Mouse (Mus musculus) MEL (cell line): ENCODE measurements around the gene Lmntd2. TPM values are rescaled to one million over a fixed set of nuclear protein-coding genes. Genes with fewer than 3 reads are reported as not detected.

ENCODE experiments used
- DNase-seq: peaks from one replicate; pipeline ENCODE4 v3.0.0; 2011; ENCODE audit warnings: low read depth, low spot score
- H3K27ac ChIP-seq: 2 replicates; pipeline ENCODE4 v1.5.1; 2012; ENCODE audit warnings: low read depth, mild to moderate bottlenecking, control low read depth, low read length, moderate library complexity; ENCODE audit not compliant: control insufficient read depth
- H3K27me3 ChIP-seq, 2 experiments: fragments of 150-350 bp in 1 of 2; sonication (generic) in 1 of 2; 2 replicates each; pipeline ENCODE4 v1.6.1; 2012; ENCODE audit warnings: low read length in 2 of 2, mild to moderate bottlenecking in 2 of 2, improper control_type of control experiment in 1 of 2, moderate library complexity in 1 of 2; ENCODE audit not compliant: insufficient read depth in 2 of 2, control insufficient read depth in 1 of 2
- H3K36me3 ChIP-seq, 2 experiments: 2 replicates each; pipeline ENCODE4 v1.6.1; 2012 to 2014; ENCODE audit warnings: low read length in 2 of 2, improper control_type of control experiment in 1 of 2, inconsistent platforms in 1 of 2, mild to moderate bottlenecking in 1 of 2; ENCODE audit not compliant: insufficient read depth in 2 of 2, control insufficient read depth in 1 of 2
- H3K4me1 ChIP-seq, 2 experiments: fragments of 150-350 bp in 1 of 2; sonication (generic) in 1 of 2; 2 replicates each; pipeline ENCODE4 v1.6.1; 2012; ENCODE audit warnings: low read length in 2 of 2, improper control_type of control experiment in 1 of 2, mild to moderate bottlenecking in 1 of 2; ENCODE audit not compliant: insufficient read depth in 2 of 2, control insufficient read depth in 1 of 2
- H3K4me3 ChIP-seq, 2 experiments: fragments of 150-350 bp in 1 of 2; sonication (generic) in 1 of 2; 2 replicates each; pipeline ENCODE4 v1.5.1; 2012; ENCODE audit warnings: low read depth in 2 of 2, low read length in 2 of 2, mild to moderate bottlenecking in 2 of 2, moderate library complexity in 2 of 2, control low read depth in 1 of 2, improper control_type of control experiment in 1 of 2; ENCODE audit not compliant: control insufficient read depth in 1 of 2, insufficient read depth in 1 of 2
- H3K79me2 ChIP-seq: 2 replicates; pipeline ENCODE4 v1.6.1; 2012; ENCODE audit warnings: mild to moderate bottlenecking, low read length, moderate library complexity; ENCODE audit not compliant: control insufficient read depth, poor library complexity, insufficient read depth
- H3K9ac ChIP-seq: 2 replicates; pipeline ENCODE4 v1.6.1; 2012; ENCODE audit warnings: low read depth, mild to moderate bottlenecking, control low read depth, low read length, moderate library complexity; ENCODE audit not compliant: control insufficient read depth, poor library complexity, severe bottlenecking
- H3K9me3 ChIP-seq: fragments of 150-350 bp; sonication (generic); replicated peaks from 2 replicates; pipeline ENCODE4 v1.6.1; 2012; ENCODE audit warnings: mild to moderate bottlenecking, low read length, improper control_type of control experiment, moderate library complexity; ENCODE audit not compliant: insufficient read depth
- CTCF ChIP-seq, 3 experiments: IDR thresholded peaks in 2 of 3; conservative IDR thresholded peaks in 1 of 3; 2 replicates each; pipeline ENCODE4 v1.5.1; 2011 to 2012; ENCODE audit warnings: low read length in 3 of 3, low read depth in 2 of 3, mild to moderate bottlenecking in 2 of 3, improper control_type of control experiment in 1 of 3, inconsistent platforms in 1 of 3, mixed read lengths in 1 of 3, moderate library complexity in 1 of 3; ENCODE audit not compliant: control insufficient read depth in 1 of 3, insufficient read depth in 1 of 3, poor library complexity in 1 of 3, severe bottlenecking in 1 of 3
- ELF1 ChIP-seq: IDR thresholded peaks from 2 replicates; pipeline ENCODE4 v1.6.1; 2014; ENCODE audit warnings: low read depth, mild to moderate bottlenecking, inconsistent platforms, low read length, improper control_type of control experiment, moderate library complexity
- GATA1 ChIP-seq: IDR thresholded peaks from 2 replicates; pipeline ENCODE4 v1.6.1; 2011; ENCODE audit warnings: low read depth, low read length, improper control_type of control experiment
- MAFK ChIP-seq: IDR thresholded peaks from 2 replicates; pipeline ENCODE4 v1.6.1; 2011; ENCODE audit warnings: low read depth, mild to moderate bottlenecking, low read length, improper control_type of control experiment, borderline replicate concordance
- MEF2A ChIP-seq: IDR thresholded peaks from 2 replicates; pipeline ENCODE4 v1.6.1; 2014; ENCODE audit warnings: low read depth, mild to moderate bottlenecking, inconsistent platforms, low read length, improper control_type of control experiment; ENCODE audit not compliant: poor library complexity, insufficient replicate concordance, severe bottlenecking; ENCODE audit errors: extremely low read depth
- MYB ChIP-seq: IDR thresholded peaks from 2 replicates; pipeline ENCODE4 v1.6.1; 2011; ENCODE audit warnings: mild to moderate bottlenecking, low read depth, low read length, improper control_type of control experiment
- MYC ChIP-seq: IDR thresholded peaks from 2 replicates; pipeline ENCODE4 v1.6.1; 2011; ENCODE audit warnings: low read depth, mild to moderate bottlenecking, low read length, improper control_type of control experiment, moderate library complexity
- POLR2AphosphoS2 ChIP-seq: IDR thresholded peaks from 2 replicates; pipeline ENCODE4 v1.6.1; 2011; ENCODE audit warnings: low read length, improper control_type of control experiment
- POLR2AphosphoS5 ChIP-seq: IDR thresholded peaks from 2 replicates; pipeline ENCODE4 v1.6.1; 2012; ENCODE audit warnings: low read depth, borderline replicate concordance, mild to moderate bottlenecking, inconsistent platforms, low read length, moderate library complexity, mixed read lengths
- SIN3A ChIP-seq: IDR thresholded peaks from 2 replicates; pipeline ENCODE4 v1.6.1; 2012; ENCODE audit warnings: low read length, improper control_type of control experiment, inconsistent platforms
- TBP ChIP-seq: IDR thresholded peaks from 2 replicates; pipeline ENCODE4 v1.8.0; 2011; ENCODE audit warnings: low read depth, low read length, improper control_type of control experiment
- USF2 ChIP-seq, 2 experiments: IDR thresholded peaks; 2 replicates each; pipeline ENCODE4 v1.6.1; 2011 to 2012; ENCODE audit warnings: improper control_type of control experiment in 2 of 2, low read length in 2 of 2, borderline replicate concordance in 1 of 2, inconsistent platforms in 1 of 2, low read depth in 1 of 2, mild to moderate bottlenecking in 1 of 2; ENCODE audit not compliant: insufficient read depth in 1 of 2
- ZC3H11A ChIP-seq: IDR thresholded peaks from 2 replicates; pipeline ENCODE4 v1.6.1; 2012; ENCODE audit warnings: low read depth, mild to moderate bottlenecking, inconsistent platforms, low read length, improper control_type of control experiment
- ZMIZ1 ChIP-seq: IDR thresholded peaks from 2 replicates; pipeline ENCODE4 v1.6.1; 2012; ENCODE audit warnings: low read depth, mild to moderate bottlenecking, inconsistent platforms, low read length, improper control_type of control experiment, moderate library complexity
- ZNF384 ChIP-seq: IDR thresholded peaks from 2 replicates; pipeline ENCODE4 v1.6.1; 2012; ENCODE audit warnings: low read depth, mild to moderate bottlenecking, inconsistent platforms, low read length, improper control_type of control experiment
- polyA plus RNA-seq, 2 experiments: library from polyadenylated mRNA; stranded (reverse) in 1 of 2; unstranded in 1 of 2; fragments of >175 nt in 1 of 2; fragments of >200 nt in 1 of 2; gene quantifications; 2 replicates each; pipeline versions ENCODE4 v1.2.1 to v1.2.4; 2012; ENCODE audit warnings: low replicate concordance in 2 of 2, low read depth in 1 of 2; ENCODE audit not compliant: insufficient read length in 2 of 2, insufficient read depth in 1 of 2, missing spikeins in 1 of 2
- total RNA-seq: library from RNA; depleted of rRNA; stranded (reverse); fragments of 300-350 nt; gene quantifications from 2 replicates; pipeline ENCODE4 v1.2.3, GENCODE M21; 2012

Lmntd2 gene
- total and polyA plus RNA-seq, 3 experiments = 0.43 TPM; not detected in 2

DNA sequence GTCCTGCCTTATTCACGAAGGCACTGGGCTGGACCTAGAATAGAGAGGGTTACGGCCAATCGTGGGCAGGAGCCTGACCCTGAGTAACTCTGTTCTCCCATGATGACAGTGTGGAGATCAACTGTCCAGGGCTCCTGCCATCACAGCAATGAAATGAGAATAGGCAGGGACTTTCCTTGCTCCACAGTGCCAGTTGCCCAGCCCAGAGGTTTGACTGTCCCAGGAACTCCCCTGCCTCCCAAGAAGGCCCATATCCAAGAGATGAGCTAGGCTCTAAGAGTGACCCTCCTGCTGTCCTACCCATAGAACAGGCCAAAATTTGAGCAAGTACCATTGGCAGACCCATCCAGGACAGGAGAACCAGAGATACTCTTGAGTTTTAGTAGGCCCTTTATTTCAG lies 25.1 kb downstream of the Lmntd2 start:
- Histone ChIP-seq H3K27ac (no peak overlapping the region), H3K36me3 (peaks cover 2% of the 10 kb centered on the region in 2 experiments; a peak in 3 of 4 replicates)
- TF ChIP-seq TBP (no peak), POLR2AphosphoS2 (0 out of 2 replicates have a peak, but pooled peaks have one; percentile 26), CTCF (IDR thresholded peaks at IDR 0.05 in 2 of 3, conservative IDR thresholded peaks at IDR 0.05 in 1 of 3; ENCODE audit: control insufficient read depth in 1 of 3, insufficient read depth in 1 of 3, low read depth in 2 of 3, low read length in 3 of 3, poor library complexity in 1 of 3, severe bottlenecking in 1 of 3) (no peak)

GRCm38 (mm10) chr7:141188194-141188593 lies 25.7 kb downstream of the Lmntd2 start:
- Histone ChIP-seq H3K36me3 (peaks cover 2% of the 10 kb centered on the region in 2 experiments; a peak in 3 of 4 replicates), H3K27me3 (no peaks in the 10 kb centered on the region), H3K4me3 (no peak overlapping the region), H3K9me3 (no peaks in the 10 kb centered on the region), H3K4me1 (peaks cover 0 to 4% of the 10 kb centered on the region in 2 experiments; a peak in 1 of 4 replicates), H3K79me2 (peaks cover 7% of the 10 kb centered on the region), H3K9ac (no peak overlapping the region), H3K27ac (no peak overlapping the region)
- no peak for DNase-seq
- TF ChIP-seq POLR2AphosphoS5 = no peak
- no peak for TF ChIP-seq POLR2AphosphoS2
- no peak for TF ChIP-seq MAFK
- no peak for TF ChIP-seq MYC
- no peak for TF ChIP-seq SIN3A
- no peak for TF ChIP-seq USF2 (IDR thresholded peaks at IDR 0.05; ENCODE audit: borderline replicate concordance in 1 of 2, insufficient read depth in 1 of 2, low read depth in 1 of 2, low read length in 2 of 2)
- TF ChIP-seq ZMIZ1 = no peak
- no peak for TF ChIP-seq ZC3H11A
- TF ChIP-seq MEF2A = no peak
- no peak for TF ChIP-seq ELF1
- no peak for TF ChIP-seq MYB
- no peak for TF ChIP-seq ZNF384
- TF ChIP-seq GATA1 = no peak

More for the DNA sequence above, 25.1 kb downstream of the Lmntd2 start:
- Histone ChIP-seq H3K9ac (no peak overlapping the region), H3K79me2 (peaks cover 12% of the 10 kb centered on the region), H3K4me3 (no peak overlapping the region), H3K4me1 (peaks cover 0 to 4% of the 10 kb centered on the region in 2 experiments; a peak in 1 of 4 replicates), H3K9me3 (no peaks in the 10 kb centered on the region), H3K27me3 (no peaks in the 10 kb centered on the region)
- no peak for DNase-seq
